Mouse (Mus musculus) gastrocnemius, postnatal 36 days (tissue): ENCODE results near the gene Olfr143. TPM values are rescaled to one million over a fixed set of nuclear protein-coding genes. Genes with fewer than 3 reads are reported as not detected.

Experiments used
- DNase-seq, 2 experiments: peaks; one replicate each; pipeline ENCODE4 v3.0.0; 2022
- intact Hi-C: fragments of 180-260 bp; cut with DNase I; formaldehyde crosslinking; loops from one replicate; pipeline ENCODE4 v1.15.1; 2025
- long read RNA-seq, 2 experiments: library from polyadenylated mRNA; stranded (forward); transcript quantifications; one replicate each; pipeline ENCODE4 v2.0.0; 2021
- total RNA-seq, 2 experiments: library from RNA; stranded (reverse); gene quantifications; 2 replicates each; pipeline ENCODE4 v1.2.3; 2021

The Olfr143 gene
- total RNA-seq: not detected
- long read RNA-seq, experiment 1: 0 reads
- long read RNA-seq, experiment 2: 0 reads

- DNase-seq: no peak
- intact Hi-C loops: no loop called here
Observed at GRCm38 (mm10) chr9:38252474-38252873, at the start of gene Olfr143. Gene Olfr143, plus strand, starts transcription at chr9:38252774.

GRCm38 (mm10) chr9:38208065-38208464 lies 44.5 kb upstream of the Olfr143 start, which contains the start of gene Olfr893:
Gene Olfr893, plus strand, starts transcription at chr9:38208365.
- DNase-seq: no peak

GRCm38 (mm10) chr9:38217755-38218154 lies 34.8 kb upstream of the Olfr143 start, which contains the start of gene Olfr894:
Gene Olfr894, plus strand, starts transcription at chr9:38218055.
- no peak for DNase-seq

More at GRCm38 (mm10) chr9:38208065-38208464, 44.5 kb upstream of the Olfr143 start, which contains the start of gene Olfr893:
- intact Hi-C loops: no loop called here

GRCm38 (mm10) chr9:38267551-38267950 lies 15.0 kb downstream of the Olfr143 start, which contains the start of gene Olfr895:
Gene Olfr895, plus strand, starts transcription at chr9:38267851.
- intact Hi-C loops: no loop called here
- DNase-seq: no peak

More at GRCm38 (mm10) chr9:38217755-38218154, 34.8 kb upstream of the Olfr143 start, which contains the start of gene Olfr894:
- intact Hi-C loops: no loop called here

- DNase-seq: no peak
- intact Hi-C loops: no loop called here
Observed at GRCm38 (mm10) chr9:38290807-38291206, 38.2 kb downstream of the Olfr143 start, which contains the start of gene Olfr896-ps1. Gene Olfr896-ps1, plus strand, starts transcription at chr9:38291107.

Other genes with a start within 250 kb of the Olfr143 start
- gene Olfr883, start 227.0 kb upstream of the Olfr143 start, total RNA-seq: not detected
- gene Olfr884, start 206.2 kb upstream of the Olfr143 start, total RNA-seq: not detected
- gene Olfr885, start 191.5 kb upstream of the Olfr143 start, total RNA-seq: not detected
- not detected for gene Olfr887, start 168.7 kb upstream of the Olfr143 start, total RNA-seq
- not detected for gene Olfr888, start 144.6 kb upstream of the Olfr143 start, total RNA-seq
- not detected for gene Olfr889, start 137.6 kb upstream of the Olfr143 start, total RNA-seq
- gene Olfr890, start 110.3 kb upstream of the Olfr143 start, total RNA-seq: not detected
- not detected for gene Olfr891, start 72.0 kb upstream of the Olfr143 start, total RNA-seq
- not detected for gene Olfr893, start 44.4 kb upstream of the Olfr143 start, total RNA-seq
- not detected for gene Olfr894, start 34.7 kb upstream of the Olfr143 start, total RNA-seq
- not detected for gene Olfr895, start 15.1 kb downstream of the Olfr143 start, total RNA-seq
- not detected for gene Olfr896-ps1, start 38.3 kb downstream of the Olfr143 start, total RNA-seq
- gene Olfr25, start 76.3 kb downstream of the Olfr143 start, total RNA-seq: not detected
- not detected for gene Olfr898, start 95.6 kb downstream of the Olfr143 start, total RNA-seq
- gene Olfr250, start 114.1 kb downstream of the Olfr143 start, total RNA-seq: not detected
- not detected for gene Olfr251, start 124.3 kb downstream of the Olfr143 start, total RNA-seq
- not detected for gene Olfr147, start 148.9 kb downstream of the Olfr143 start, total RNA-seq
- gene Olfr901, start 176.7 kb downstream of the Olfr143 start, total RNA-seq: not detected
- not detected for gene Olfr902, start 194.9 kb downstream of the Olfr143 start, total RNA-seq
- not detected for gene Olfr904, start 210.4 kb downstream of the Olfr143 start, total RNA-seq
- not detected for gene Olfr905, start 218.3 kb downstream of the Olfr143 start, total RNA-seq
- gene Olfr906, start 234.3 kb downstream of the Olfr143 start, total RNA-seq: not detected
- not detected for gene Olfr907, start 243.0 kb downstream of the Olfr143 start, total RNA-seq